ENCODE assay signal across 9 mouse cellular contexts in the genomic region with DNA sequence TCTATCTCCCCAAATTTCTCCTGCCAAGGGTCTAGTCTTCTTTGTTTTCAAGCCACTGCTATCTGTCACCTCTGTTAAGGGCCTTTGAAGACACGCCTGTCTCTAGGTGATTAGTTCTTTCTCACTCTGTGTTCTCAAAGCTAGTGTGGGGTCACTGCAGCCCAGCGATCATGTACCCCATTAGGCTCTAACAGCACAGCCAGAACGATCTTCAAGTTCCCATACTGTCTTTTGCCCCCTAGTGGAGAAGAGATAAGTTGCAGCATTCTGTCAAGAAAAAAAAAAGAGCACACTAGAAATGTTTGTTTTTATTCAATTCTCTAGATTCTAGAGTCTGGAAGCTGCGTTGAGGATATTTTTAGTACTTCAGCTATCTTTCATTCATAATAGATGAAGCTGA.
DNase-seq lines count a peak whose midpoint lies in the region; ATAC-seq and TF ChIP-seq lines count a peak whose summit lies in the region.
"Had no signal": no experiment of that assay in that cellular context is flagged by ENCODE, and none has a peak within 500 bp of the region (broad histone marks: within the 10 kb centered on the region; RNA-seq: fewer than 3 reads in every experiment).

No protein-coding gene starts in this region.

- no peaks in the 10 kb centered on the region for H3K36me3 ChIP-seq in lung, embryonic 14.5 days (ENCODE audit: insufficient read depth)
- H3K36me3 ChIP-seq: neural tube, embryonic 12.5 days had no signal

- no peak for ATAC-seq in lung, embryonic 14.5 days (ENCODE audit: insufficient read depth)
- ATAC-seq in erythroid progenitor cell, adult 5-6 weeks (replicated peaks; ENCODE audit: low FRiP score, poor library complexity, severe bottlenecking): no peak
- no peak for ATAC-seq in erythroblast, adult 5-6 weeks (replicated peaks; ENCODE audit: low FRiP score, poor library complexity, severe bottlenecking)

- no peak overlapping the region for H3K9ac ChIP-seq in lung, embryonic 14.5 days
- H3K9ac ChIP-seq: neural tube, embryonic 12.5 days had no signal

- no peaks in the 10 kb centered on the region for H3K27me3 ChIP-seq in lung, embryonic 14.5 days (ENCODE audit: insufficient read depth, low read length)
- H3K27me3 ChIP-seq: neural tube, embryonic 12.5 days had no signal

- H3K9me3 ChIP-seq in lung, embryonic 14.5 days (ENCODE audit: low read depth, low read length): no peaks in the 10 kb centered on the region
- H3K9me3 ChIP-seq: neural tube, embryonic 12.5 days had no signal

- H3K4me3 ChIP-seq in gastrocnemius, adult 2 months: no peak overlapping the region
- no peak overlapping the region for H3K4me3 ChIP-seq in lung, embryonic 14.5 days (ENCODE audit: low read depth, low read length)
- H3K4me3 ChIP-seq: neural tube, embryonic 12.5 days had no signal

- 21% methylated on average over 4 of the region's 4 CpGs for WGBS in lung, embryonic 14.5 days

- no peak overlapping the region for H3K4me2 ChIP-seq in lung, embryonic 14.5 days
- H3K4me2 ChIP-seq: neural tube, embryonic 12.5 days had no signal

- peak; percentile 55 for TF ChIP-seq CTCF in gastrocnemius, adult 2 months (IDR thresholded peaks at IDR 0.05)
- peak; percentile 74 for TF ChIP-seq CTCF in lung, embryonic 14.5 days (IDR thresholded peaks at IDR 0.05; ENCODE audit: low read depth)

- no peaks in the 10 kb centered on the region for H3K4me1 ChIP-seq in lung, embryonic 14.5 days (ENCODE audit: insufficient read depth)
- H3K4me1 ChIP-seq: neural tube, embryonic 12.5 days had no signal

- no peak overlapping the region for H3K27ac ChIP-seq in gastrocnemius, adult 2 months
- H3K27ac ChIP-seq in lung, embryonic 14.5 days (ENCODE audit: low read depth): no peak overlapping the region
- H3K27ac ChIP-seq: neural tube, embryonic 12.5 days had no signal

- no peak for DNase-seq in gastrocnemius, adult 2 months
- DNase-seq in gastrocnemius, adult 18-20 months (ENCODE audit: low spot score): no peak
- peak; percentile 78 for DNase-seq in lung, embryonic 14.5 days
- DNase-seq in lung, postnatal 4 days: no peak
- peak; percentile 12 for DNase-seq in c-Kit-positive CD71-negative TER-119-negative erythroid progenitor cells, embryonic 14.5 days (ENCODE audit: low read depth)
- peak; percentile 18 for DNase-seq in retina, adult 2 months (ENCODE audit: low read depth, low spot score)

- intact Hi-C loops in gastrocnemius, adult 2 months (cut with DNase I): no loop called here

Comparison
In these comparisons a context has a peak if more than half of its experiments do, and no peak if none do; other contexts are left out.
1. DNase-seq: peak in lung, embryonic 14.5 days (single experiment), c-Kit-positive CD71-negative TER-119-negative erythroid progenitor cells, embryonic 14.5 days (single experiment) and retina, adult 2 months (single experiment); none in gastrocnemius, adult 2 months (single experiment), gastrocnemius, adult 18-20 months (single experiment) and lung, postnatal 4 days (0 of 2).